Mouse (Mus musculus): Measurements from ENCODE around the gene Tmem60. TPM values are rescaled to one million over a fixed set of nuclear protein-coding genes. Genes with fewer than 3 reads are reported as not detected.

Gene Tmem60
- polyA plus RNA-seq, 1 experiment from 2014 or later = 71.4 TPM

- H3K27ac ChIP-seq = no peak overlapping the region
- 96% methylated on average over 2 of the region's 2 CpGs for WGBS
- H3K27me3 ChIP-seq = no peaks in the 10 kb centered on the region
- H3K4me3 ChIP-seq (replicated peaks) = no peak overlapping the region
- no peaks in the 10 kb centered on the region for H3K36me3 ChIP-seq
- no peaks in the 10 kb centered on the region for H3K9me3 ChIP-seq
- ATAC-seq = no peak
- no peak overlapping the region for H3K4me2 ChIP-seq (replicated peaks)
- no peaks in the 10 kb centered on the region for H3K4me1 ChIP-seq (replicated peaks)
- no peak overlapping the region for H3K9ac ChIP-seq (replicated peaks)
Observed at GRCm38 (mm10) chr5:20865193-20865755, 16.7 kb upstream of the Tmem60 start.

GRCm38 (mm10) chr5:20873146-20873545 is 8.8 kb upstream of the Tmem60 start:
- Histone ChIP-seq H3K4me1 (replicated peaks) (no peaks in the 10 kb centered on the region), H3K4me3 (replicated peaks) (no peak overlapping the region), H3K4me2 (replicated peaks) (no peak overlapping the region), H3K36me3 (0 out of 2 replicates have a peak, but pooled peaks cover 3% of the 10 kb centered on the region), H3K9me3 (no peaks in the 10 kb centered on the region), H3K27ac (no peak overlapping the region), H3K27me3 (no peaks in the 10 kb centered on the region), H3K9ac (replicated peaks) (no peak overlapping the region)
- no peak for ATAC-seq
- 95% methylated on average over 1 of the region's 1 CpGs for WGBS

GRCm38 (mm10) chr5:20876934-20877426 is 5.0 kb upstream of the Tmem60 start:
- Histone ChIP-seq H3K9ac (replicated peaks) (no peak overlapping the region), H3K36me3 (0 out of 2 replicates have a peak, but pooled peaks cover 3% of the 10 kb centered on the region), H3K4me1 (replicated peaks) (peaks cover 6% of the 10 kb centered on the region), H3K4me3 (replicated peaks) (no peak overlapping the region), H3K27ac (no peak overlapping the region), H3K9me3 (no peaks in the 10 kb centered on the region), H3K27me3 (no peaks in the 10 kb centered on the region), H3K4me2 (replicated peaks) (no peak overlapping the region)
- no peak for ATAC-seq
- WGBS = 79% methylated on average over 1 of the region's 1 CpGs

GRCm38 (mm10) chr5:20880386-20880785 is 1.6 kb upstream of the Tmem60 start:
- Histone ChIP-seq H3K4me1 (replicated peaks) (peaks cover 24% of the 10 kb centered on the region), H3K4me2 (replicated peaks) (peak overlapping the region; percentile 63), H3K9ac (replicated peaks) (peak overlapping the region; percentile 57), H3K4me3 (replicated peaks) (peak overlapping the region; percentile 85), H3K27ac (no peak overlapping the region), H3K36me3 (peaks cover 3% of the 10 kb centered on the region), H3K27me3 (no peaks in the 10 kb centered on the region), H3K9me3 (no peaks in the 10 kb centered on the region)
- WGBS = 77% methylated on average over 2 of the region's 2 CpGs
- no peak for ATAC-seq

- no peaks in the 10 kb centered on the region for H3K27me3 ChIP-seq
- H3K4me2 ChIP-seq (replicated peaks) = peak overlapping the region; percentile 63
- ATAC-seq = no peak; the same call in 1 of the 2 replicates
- H3K4me1 ChIP-seq (replicated peaks) = peaks cover 24% of the 10 kb centered on the region
- peak overlapping the region; percentile 97 for H3K27ac ChIP-seq
- H3K9me3 ChIP-seq = no peaks in the 10 kb centered on the region
- H3K4me3 ChIP-seq (replicated peaks) = peak overlapping the region; percentile 85
- 2% methylated on average over 49 of the region's 64 CpGs for WGBS
- peaks cover 8% of the 10 kb centered on the region for H3K36me3 ChIP-seq
- H3K9ac ChIP-seq (replicated peaks) = peak overlapping the region; percentile 77
Observed at GRCm38 (mm10) chr5:20880797-20881775, 905 bp upstream of the Tmem60 start.

GRCm38 (mm10) chr5:20884036-20884620 is 2.1 kb downstream of the Tmem60 start:
- Histone ChIP-seq H3K27me3 (no peaks in the 10 kb centered on the region), H3K36me3 (peaks cover 16% of the 10 kb centered on the region), H3K27ac (no peak overlapping the region), H3K9ac (replicated peaks) (peak overlapping the region; percentile 80; the same call in 1 of the 2 replicates), H3K9me3 (no peaks in the 10 kb centered on the region), H3K4me3 (replicated peaks) (no peak overlapping the region; the same call in 1 of the 2 replicates), H3K4me1 (replicated peaks) (peaks cover 24% of the 10 kb centered on the region), H3K4me2 (replicated peaks) (peak overlapping the region; percentile 82)
- ATAC-seq = no peak
- 84% methylated on average over 4 of the region's 4 CpGs for WGBS

GRCm38 (mm10) chr5:20897446-20898167 is 15.6 kb downstream of the Tmem60 start:
- Histone ChIP-seq H3K9ac (replicated peaks) (no peak overlapping the region), H3K4me3 (replicated peaks) (no peak overlapping the region), H3K36me3 (peaks cover 31% of the 10 kb centered on the region), H3K27me3 (no peaks in the 10 kb centered on the region), H3K27ac (no peak overlapping the region), H3K9me3 (no peaks in the 10 kb centered on the region), H3K4me2 (replicated peaks) (no peak overlapping the region), H3K4me1 (replicated peaks) (no peaks in the 10 kb centered on the region)
- no peak for ATAC-seq
- 89% methylated on average over 2 of the region's 2 CpGs for WGBS

GRCm38 (mm10) chr5:20904647-20905046 is 22.7 kb downstream of the Tmem60 start:
- WGBS = 90% methylated on average over 2 of the region's 2 CpGs
- Histone ChIP-seq H3K27ac (no peak overlapping the region), H3K4me2 (replicated peaks) (no peak overlapping the region), H3K36me3 (peaks cover 25% of the 10 kb centered on the region), H3K9ac (replicated peaks) (no peak overlapping the region), H3K9me3 (no peaks in the 10 kb centered on the region), H3K27me3 (no peaks in the 10 kb centered on the region), H3K4me1 (replicated peaks) (no peaks in the 10 kb centered on the region), H3K4me3 (replicated peaks) (no peak overlapping the region)
- ATAC-seq = no peak

- no peaks in the 10 kb centered on the region for H3K27me3 ChIP-seq
- no peak overlapping the region for H3K27ac ChIP-seq
- no peaks in the 10 kb centered on the region for H3K9me3 ChIP-seq
- no peak overlapping the region for H3K4me2 ChIP-seq (replicated peaks)
- 94% methylated on average over 2 of the region's 2 CpGs for WGBS
- no peaks in the 10 kb centered on the region for H3K4me1 ChIP-seq (replicated peaks)
- H3K9ac ChIP-seq (replicated peaks) = no peak overlapping the region
- no peak for ATAC-seq
- H3K36me3 ChIP-seq = peaks cover 21% of the 10 kb centered on the region
- H3K4me3 ChIP-seq (replicated peaks) = no peak overlapping the region
Observed at GRCm38 (mm10) chr5:20905437-20905836, 23.4 kb downstream of the Tmem60 start.

GRCm38 (mm10) chr5:20906191-20906590 is 24.2 kb downstream of the Tmem60 start:
- Histone ChIP-seq H3K4me3 (replicated peaks) (no peak overlapping the region), H3K27me3 (no peaks in the 10 kb centered on the region), H3K27ac (no peak overlapping the region), H3K4me2 (replicated peaks) (no peak overlapping the region), H3K9ac (replicated peaks) (no peak overlapping the region), H3K36me3 (peaks cover 21% of the 10 kb centered on the region), H3K4me1 (replicated peaks) (no peaks in the 10 kb centered on the region), H3K9me3 (no peaks in the 10 kb centered on the region)
- no peak for ATAC-seq
- WGBS = 96% methylated on average over 7 of the region's 7 CpGs

- Histone ChIP-seq H3K4me3 (replicated peaks) (no peak overlapping the region), H3K36me3 (0 out of 2 replicates have a peak, but pooled peaks cover 3% of the 10 kb centered on the region), H3K9ac (replicated peaks) (no peak overlapping the region), H3K4me2 (replicated peaks) (no peak overlapping the region), H3K27ac (no peak overlapping the region), H3K9me3 (no peaks in the 10 kb centered on the region), H3K4me1 (replicated peaks) (no peaks in the 10 kb centered on the region), H3K27me3 (no peaks in the 10 kb centered on the region)
- 91% methylated on average over 2 of the region's 2 CpGs for WGBS
- ATAC-seq = no peak
Observed at GRCm38 (mm10) chr5:20911741-20912140, 29.8 kb downstream of the Tmem60 start.
